Mouse (Mus musculus) urinary bladder, postnatal 4 days (tissue): ENCODE measurements at regions not wholly inside any gene's neighbourhood (a gene's known extent, or its start where the extent isn't known, plus 50 kb on each side); places are given as distances from the start of the nearest gene placed in this dataset.

Experiments
- DNase-seq, 2 experiments: peaks; one replicate each; pipeline ENCODE4 v3.0.0; 2021 to 2022; ENCODE audit warnings: low spot score in 2 of 2

DNA sequence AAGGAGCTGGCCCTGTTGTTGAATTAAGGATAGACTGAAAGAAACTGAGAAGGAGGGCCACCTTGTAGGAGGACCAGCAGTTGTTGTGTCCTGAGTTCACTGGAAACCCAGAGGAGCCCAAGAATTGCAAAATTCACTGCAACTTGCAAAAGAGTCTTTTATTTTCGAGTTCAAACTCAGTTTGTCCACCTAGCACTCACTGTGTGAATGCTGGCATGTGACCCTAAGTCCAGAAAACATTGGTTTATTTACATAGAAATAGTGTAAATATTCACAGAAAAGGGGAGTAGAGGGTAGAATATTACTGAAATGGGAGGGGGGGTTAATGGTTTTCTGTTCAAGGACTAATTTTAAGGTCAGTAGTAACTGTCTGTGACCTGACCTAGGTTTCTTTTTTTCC, 394.7 kb downstream of the 4933405O20Rik start:
- DNase-seq = no peak

DNA sequence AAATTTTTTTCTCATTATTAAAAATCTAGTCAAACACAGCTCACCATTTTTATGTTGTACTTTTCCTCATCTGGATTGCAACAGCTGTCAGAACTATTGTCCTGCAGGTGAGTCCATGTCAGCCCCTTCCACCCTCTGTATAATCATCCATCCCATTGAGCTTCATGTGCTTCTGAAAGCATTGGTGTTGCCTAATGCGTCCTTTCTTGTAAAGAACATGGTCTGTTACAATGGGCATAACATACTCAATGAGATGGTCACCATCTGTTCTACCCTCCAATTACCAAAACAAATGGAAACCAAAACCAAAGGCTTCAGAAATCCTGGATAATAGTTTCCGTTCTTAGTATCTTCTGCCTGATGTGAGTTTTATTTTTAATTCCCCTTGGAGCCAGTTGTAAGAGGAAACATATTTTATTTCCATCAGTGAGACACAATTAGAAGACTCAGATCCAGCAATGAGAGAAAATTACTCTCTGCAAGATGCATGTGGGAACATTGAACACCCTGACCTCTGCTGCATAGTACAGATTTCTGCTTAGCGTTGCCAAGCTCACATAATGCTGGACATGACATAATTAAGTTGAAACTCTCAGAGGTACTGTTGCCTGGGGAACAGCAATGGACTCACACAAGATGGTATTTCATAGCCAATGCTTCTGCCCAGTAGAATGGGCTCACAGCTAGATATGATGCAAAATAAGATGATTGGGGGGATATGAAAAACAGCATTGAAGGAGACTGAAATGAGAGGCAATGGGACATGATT, 443.1 kb downstream of the 4933405O20Rik start:
- DNase-seq = no peak

DNA sequence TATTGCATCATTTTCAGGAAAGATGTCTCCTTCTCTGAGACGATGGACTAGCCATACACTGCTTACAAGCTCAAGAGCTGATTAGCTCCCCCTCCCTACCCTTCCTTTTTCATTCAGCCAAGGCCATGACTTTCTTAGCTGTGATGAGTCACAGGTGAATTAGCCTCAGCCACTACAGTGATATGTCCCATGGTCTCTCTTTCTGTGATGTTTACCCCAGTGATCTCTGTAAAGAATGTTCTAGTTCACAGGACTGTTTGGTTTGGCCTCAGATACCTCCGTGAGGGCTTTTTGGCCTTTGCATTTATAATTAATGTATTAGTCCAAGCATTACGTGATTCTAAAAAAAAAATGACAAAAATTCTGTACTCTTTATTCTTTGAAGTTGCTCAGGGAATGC, 452.5 kb downstream of the 4933405O20Rik start:
- DNase-seq = no peak

DNA sequence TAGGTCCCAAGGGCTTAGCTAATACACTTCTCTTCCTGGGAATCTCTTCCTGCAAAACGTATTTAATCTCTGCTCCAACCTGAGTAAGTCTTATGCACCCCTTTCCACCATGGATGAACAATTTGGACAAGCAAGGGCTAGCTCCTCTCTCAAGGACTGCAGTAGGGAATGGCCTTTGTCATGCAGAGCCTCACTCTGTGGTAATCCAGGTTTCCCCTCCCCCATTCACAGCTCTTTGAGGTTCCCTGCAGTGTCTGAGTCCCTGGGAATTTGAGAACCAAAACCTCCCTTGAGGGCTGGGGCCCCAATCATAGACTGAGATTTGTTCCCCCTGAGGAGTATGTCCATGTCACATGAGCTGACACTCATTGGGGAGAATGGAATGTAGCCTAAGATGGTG, 442.5 kb upstream of the Ano5 start:
- DNase-seq = no peak

DNA sequence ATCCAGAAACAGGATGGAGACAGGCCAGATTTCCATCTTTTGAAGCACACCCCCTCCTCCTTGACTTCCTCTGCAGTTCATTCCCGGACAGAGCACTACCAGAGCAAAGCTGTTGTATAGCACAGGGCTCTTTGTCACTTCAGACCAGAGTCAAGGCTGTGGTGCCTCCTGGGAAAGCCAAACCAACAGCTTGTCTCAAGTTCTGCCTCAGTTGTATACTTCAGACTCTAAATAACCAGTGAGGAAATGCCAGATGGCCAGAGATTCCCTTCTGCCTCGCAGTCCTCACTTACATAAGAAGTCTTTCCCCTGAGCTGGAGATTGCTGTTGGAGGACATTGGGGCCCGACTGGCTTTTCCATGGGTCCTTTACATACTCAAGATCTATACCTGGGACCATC, 417.1 kb upstream of the Ano5 start:
- no peak for DNase-seq

DNA sequence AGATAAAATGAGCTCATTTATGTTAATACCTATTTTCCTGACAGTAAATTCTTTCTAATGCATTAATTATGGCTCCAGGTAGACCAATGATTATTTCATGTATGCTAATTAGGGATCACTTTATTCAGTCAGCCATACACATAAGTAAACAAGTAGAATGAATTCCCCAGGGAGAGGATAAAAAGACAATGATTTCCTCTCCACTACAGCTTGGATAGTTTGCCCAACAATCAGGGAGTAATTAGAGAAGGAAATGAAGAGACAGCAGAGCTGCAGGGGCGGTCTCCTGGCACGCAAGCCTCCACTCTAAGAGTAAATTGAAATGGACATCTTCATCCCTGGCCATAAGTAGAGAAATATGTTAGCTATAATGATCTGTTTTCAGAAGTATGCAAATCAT, 409.7 kb upstream of the Ano5 start:
- no peak for DNase-seq

DNA sequence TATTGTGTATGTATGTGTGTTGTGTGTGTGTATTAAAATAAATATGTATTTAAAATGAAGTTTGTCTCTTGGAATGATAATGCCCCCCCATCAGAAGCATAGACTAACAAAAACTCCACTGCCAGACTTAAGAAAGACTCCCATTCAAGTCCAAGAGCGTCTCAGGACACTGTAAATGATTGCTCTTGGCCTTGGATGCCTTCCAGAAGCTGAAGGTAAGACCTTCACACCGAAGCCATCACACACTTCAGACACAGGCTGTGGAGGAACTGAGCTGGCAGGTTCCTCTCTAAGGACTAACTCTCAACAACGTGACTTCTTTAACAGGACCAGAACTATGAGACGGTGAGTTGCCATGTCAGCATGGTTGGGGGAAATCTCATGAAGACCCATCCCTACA, 370.0 kb upstream of the Ano5 start:
- no peak for DNase-seq

DNA sequence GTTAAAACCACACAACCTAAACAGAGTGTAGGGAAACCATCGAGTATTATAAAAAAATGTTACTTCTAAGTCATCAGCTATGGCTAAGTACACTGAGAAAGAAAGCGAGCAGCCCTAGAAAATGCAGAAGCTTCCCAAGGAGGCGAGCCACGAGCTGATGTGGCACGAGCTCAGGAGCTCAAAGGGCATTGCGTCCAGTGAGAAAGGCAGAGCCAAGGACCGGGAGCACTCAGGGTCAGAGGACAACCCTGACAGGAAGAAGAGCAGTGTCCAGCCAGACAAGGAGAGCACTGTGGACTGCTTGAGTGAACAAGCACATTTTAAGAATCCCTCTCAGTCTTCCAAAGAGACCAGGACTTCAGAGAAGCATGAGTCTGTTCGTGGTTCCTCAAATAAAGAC, 335.6 kb upstream of the Ano5 start:
- no peak for DNase-seq

DNA sequence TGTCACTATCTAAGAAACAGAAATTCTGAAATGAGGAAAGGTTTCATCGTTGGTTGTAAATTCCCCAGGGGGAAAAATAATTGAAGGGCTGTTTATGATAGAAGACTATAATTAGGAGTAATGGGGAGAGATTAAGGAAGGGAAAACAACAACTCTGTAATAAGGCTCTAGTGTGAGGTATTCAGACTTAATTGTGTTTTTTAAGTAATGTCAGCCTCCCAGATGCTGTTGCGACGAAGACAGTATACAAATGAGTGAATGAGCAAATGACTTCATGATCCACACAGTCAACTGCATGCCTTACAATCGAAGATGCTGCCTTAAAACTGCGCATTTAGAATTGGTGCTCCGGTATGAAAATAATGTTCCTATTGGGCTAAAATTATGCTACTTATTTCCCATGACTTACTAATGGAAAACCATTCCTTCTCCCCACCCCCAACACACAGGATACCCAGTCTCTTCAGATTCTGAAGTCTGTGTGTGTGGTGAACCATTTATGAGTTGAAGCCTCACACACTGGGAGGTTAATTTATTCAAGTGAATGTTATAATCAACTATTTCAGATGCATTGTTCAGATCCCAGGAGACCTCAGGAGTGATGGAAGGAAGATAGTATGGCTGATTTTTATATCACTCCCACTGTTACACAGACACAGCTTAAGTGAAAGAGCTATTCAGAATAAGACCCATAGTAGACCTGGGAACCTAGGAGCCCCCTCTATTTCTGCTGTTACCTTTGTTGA, 295.2 kb upstream of the Ano5 start:
- DNase-seq = no peak

DNA sequence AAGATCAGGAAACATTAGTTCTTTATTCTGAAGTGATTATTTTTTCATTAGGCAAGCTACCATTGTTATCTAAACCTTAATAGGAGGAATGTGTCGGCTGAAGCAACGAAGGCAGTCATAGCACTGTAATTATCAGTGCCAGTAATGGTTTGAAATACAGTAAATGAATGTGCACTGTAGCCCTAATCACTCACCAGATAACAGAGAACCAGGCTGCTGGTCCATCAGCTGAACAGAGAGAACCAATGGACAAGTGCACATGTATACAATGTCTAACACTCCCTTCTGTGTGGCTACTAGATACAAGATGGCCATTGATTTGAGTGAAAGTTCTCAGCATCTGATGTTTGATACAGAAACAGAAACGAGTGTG, 294.6 kb upstream of the Ano5 start:
- DNase-seq = no peak

DNA sequence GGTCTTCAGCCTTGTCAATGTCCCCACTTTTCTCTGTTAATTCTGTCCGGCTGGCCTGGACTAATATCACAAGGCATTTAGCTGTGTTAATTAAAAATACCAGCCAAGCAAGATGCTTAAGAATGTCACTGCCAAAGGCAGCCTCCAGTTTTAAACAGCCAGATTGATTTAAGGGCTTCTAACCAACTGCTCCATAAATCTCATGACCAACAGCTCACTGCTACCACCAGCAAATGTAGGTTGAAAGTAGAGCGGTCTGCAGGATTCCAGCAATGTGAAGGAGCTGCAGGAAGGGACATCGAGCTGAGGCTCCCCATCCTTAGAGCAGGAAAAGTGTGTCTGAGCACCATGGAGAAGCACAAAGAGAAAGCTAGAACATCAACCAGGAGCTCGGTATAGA, 289.5 kb upstream of the Ano5 start:
- DNase-seq = no peak

DNA sequence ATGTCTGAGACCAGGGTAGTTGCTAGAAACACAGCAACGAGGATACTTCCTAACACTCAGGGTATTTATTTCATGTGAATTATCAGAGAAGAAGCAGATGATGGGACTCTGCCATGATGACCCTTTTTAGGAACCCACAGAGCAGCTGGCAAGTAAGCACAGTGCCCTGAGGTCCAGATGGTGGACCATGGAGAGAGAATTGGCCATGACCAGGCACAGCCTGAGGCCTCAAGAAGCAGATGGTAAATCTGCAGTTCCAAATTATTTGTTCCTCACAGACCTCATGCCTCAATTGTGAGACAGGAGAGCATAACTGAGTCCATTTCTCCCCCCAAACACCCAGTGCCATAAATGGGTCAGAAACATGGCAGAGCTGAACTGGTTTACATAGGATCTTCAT, 289.0 kb upstream of the Ano5 start:
- DNase-seq = no peak

DNA sequence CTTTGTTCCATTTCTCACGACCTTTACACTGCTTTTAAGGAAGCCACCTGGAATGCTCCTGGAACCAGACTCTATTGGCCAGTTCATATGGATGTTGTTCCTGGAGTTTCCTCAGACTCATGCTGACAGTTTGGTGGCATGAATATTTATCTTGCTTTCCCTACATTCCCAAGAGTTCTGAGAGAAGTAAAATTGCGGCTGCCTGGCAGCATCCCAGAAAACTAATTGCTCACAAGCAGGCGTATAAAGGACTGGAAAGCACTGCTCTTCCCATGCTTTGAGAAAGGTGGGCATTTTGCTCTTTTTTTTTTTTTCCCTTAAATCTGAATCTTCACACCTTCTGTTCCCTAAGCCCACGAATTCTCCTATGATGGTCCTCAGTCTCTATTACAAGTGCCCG, 283.7 kb upstream of the Ano5 start:
- no peak for DNase-seq

DNA sequence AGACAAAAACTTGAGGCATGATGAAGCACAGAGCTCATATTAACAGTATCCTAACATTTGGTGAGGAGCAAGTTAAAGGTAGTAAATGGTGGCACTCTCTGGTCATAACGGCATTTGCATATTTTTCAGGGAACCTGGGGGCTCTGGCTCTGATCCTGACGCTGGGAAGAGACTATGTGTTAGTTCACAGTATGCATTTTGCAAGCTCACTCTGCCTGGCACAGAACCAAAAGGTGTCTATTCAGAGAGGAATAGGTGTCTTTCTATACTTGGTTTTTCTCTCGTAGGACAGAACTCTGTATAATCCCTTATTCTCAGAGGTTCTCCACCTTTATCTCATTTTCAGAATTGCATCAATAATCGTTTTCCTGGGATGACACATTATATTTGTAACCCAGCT, 276.2 kb upstream of the Ano5 start:
- no peak for DNase-seq

DNA sequence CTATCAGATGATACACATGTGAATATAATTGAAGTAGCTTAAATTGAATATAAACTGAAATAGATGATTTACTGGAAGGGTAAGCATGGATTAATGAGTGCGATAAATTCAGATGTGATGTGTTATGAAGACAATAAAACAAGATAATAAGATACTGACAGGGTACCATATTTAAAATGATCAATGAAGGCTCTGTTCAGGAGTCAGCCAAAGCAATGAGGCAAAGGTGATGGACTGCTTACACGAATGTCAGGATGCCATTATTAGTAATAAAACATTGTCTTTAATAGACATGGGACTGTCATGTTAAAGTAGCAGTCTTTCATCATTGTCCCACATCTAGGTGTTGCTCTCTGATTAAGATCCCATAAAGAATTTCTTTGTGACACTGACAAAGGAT, 263.1 kb upstream of the Ano5 start:
- DNase-seq = no peak

DNA sequence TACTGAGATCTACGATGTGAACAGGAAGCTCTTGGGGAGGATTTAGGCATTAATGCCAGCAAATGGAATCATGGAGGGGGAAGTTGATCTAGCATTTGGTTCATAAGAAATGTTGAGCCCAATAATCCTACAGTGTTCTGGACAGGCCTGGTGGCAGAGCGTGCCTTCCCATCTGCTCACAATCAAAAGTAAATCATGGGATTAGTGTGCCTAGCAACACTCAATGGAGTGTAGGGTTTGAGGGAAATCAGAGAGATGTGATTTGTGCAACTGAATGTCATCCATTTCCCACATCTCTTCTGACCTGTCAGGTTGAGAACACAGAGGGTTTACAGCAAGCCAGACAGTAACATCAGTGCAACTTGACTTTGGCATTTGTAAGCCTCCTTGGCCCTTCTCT, 256.4 kb upstream of the Ano5 start:
- DNase-seq = no peak

DNA sequence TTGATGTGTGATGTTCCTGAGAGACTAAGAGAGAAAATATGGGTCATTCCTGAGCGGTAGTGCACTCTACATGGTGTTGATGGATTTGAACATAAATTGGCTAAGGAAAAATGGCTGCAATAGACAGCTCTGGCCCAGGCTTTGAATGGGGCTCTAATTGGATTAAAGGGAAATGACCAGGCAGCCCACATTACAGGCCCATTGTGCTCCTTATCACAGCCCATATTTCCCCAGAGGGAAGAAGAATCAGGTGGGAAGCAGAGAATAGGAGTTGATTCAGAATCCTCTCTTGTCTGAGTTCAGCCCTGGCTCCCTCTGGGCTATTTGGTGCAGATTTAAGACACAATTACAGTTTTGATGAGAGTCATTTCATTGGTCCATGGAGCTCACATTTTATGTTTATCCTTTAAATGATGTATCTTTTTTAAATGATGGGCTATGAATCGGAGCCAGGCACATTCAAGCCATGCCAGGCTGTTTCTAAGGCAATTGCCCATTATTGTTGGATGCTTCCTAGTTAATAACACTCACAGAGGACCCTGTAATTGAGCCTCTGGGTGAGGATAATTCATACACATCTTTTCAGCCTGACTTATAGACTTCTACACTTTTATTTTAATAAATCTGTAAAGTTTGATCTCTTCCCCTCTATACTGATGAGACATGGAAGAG, 251.5 kb upstream of the Ano5 start:
- no peak for DNase-seq

DNA sequence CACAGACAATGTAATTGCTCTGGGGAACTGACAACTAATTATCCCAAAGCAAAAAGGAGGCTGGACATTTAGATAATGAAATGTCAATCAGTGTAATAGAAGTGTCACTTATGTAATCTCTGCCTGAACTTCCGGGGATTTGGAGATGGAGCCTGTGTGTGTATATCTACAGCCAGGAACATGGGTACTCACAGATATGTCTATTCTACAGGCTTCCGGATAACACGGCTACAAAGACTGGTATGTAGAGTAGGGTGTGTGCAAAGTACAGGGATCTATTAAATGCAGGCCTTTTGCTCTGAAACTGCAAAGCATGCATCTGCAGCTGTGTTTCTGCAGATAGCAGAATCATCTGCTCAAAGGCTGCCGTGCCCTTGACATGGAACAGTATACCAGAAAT, 246.7 kb upstream of the Ano5 start:
- no peak for DNase-seq

DNA sequence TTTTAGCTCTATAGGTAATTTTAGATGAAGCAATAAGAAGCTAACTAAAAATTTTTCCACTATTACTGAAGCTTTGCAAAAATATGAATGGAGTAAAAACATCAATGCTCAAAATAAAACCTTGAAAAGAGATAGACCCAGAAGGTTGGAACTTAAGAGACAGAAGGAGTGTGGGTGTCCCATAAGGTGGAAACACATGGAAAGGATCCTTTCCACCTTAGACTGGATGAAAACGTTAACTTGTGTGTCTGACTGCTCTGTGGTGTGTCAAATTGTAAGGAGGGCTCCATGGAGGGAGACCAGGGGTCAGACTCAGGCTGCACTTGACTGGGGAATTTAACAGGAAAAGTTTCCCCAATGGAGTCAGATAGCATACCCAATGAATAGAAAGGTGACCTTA, 244.9 kb upstream of the Ano5 start:
- no peak for DNase-seq

DNA sequence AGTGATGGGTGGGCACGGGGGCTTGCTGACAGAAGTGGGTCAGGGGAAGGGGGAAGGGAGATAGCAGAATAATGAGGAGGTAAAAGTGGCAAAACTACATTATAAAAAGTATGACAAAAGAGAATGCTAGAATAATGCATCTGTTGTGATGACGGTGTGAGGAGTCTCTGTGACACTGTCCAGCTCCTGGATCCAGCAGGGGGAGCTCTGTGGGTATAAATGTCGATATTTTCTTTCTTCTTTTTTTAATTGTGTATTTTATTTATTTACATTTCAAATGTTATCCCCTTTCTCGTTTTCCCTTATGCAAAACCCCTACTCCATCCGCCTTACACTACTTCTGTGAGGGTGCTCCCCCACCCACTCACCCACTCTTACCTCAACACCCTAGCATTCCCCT, 243.9 kb upstream of the Ano5 start:
- DNase-seq = no peak

DNA sequence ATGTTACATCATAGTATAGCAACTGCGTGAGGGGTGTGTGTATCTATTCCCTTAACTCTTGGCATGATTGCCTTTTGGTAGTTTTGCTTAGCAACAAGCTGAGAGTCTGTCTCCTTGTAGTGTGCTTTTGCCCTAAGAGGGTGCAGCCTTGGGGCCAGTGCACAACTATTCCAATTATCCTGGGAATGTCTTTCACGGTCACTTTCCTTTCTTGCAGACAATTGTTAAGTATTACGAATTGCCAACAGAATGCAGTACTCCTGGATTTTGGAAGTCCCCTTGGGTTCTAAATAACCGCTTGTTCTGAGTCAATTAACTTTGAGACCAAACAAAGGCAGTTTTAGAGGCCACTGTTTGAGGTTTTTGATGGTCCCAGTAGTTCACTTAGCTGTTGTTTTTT, 242.1 kb upstream of the Ano5 start:
- no peak for DNase-seq

DNA sequence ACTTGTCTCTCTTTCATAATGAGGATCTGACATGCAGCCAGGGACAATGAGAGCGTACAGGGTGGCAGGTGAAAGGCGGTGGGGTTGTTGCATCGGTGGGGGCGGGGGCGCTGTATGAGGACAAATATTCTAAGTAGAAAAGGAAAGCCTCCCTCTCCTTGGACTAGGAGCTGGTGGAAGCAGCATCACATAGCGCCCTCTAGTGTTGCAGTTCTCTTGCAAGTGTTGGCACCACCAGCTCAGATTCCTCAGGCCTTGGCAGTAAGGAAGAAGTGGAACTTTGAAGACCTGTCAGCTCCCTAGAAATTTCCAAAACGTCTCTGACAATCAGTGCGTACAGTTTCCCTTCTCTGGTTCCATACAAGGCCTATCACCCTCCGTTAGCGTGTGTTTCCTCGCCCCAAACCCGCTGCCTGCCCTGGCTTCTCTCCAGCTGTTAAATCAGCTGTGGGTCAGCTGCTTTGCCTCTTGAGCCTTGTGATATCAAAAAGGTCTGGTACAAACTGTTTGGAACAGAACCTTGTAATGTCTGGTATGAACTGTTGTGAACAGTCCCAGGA, 240.2 kb upstream of the Ano5 start:
- peak in 1 of 2 experiments; percentile 62 for DNase-seq

DNA sequence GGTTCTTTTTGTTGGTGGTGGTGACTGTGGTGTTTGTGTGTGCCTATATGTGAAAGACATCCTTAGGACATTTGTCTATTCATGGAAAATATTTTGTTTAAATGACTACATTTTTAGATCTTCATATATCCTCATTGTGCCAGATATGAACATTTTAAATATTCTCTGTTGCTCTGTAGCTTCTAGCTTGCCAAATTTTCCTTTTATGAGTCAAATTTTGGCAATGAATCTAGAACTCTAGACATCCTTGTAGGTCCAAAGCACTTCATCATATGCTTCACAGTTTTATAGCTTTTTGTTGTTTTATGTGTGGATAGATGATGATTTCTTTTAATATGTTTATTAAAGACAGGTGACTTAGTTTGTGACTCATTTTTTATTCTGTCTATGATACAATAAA, 229.4 kb upstream of the Ano5 start:
- no peak for DNase-seq
